Mouse (Mus musculus) lung, postnatal 10 days (tissue): ENCODE results near the gene Atp8b3.

Experiments used
- DNase-seq: peaks from one replicate; pipeline ENCODE4 v3.0.0; 2021

Atp8b3 gene

GRCm38 (mm10) chr10:80538710-80539394 lies at the start of gene Atp8b3:
Gene Atp8b3 (minus strand): TSS chr10:80539124.
- peak; percentile 96 for DNase-seq

- DNase-seq, result peak; percentile 73
Observed at GRCm38 (mm10) chr10:80587305-80587657, 48.4 kb upstream of the Atp8b3 start.

- no peak for DNase-seq
Observed at GRCm38 (mm10) chr10:80586407-80587304, 47.7 kb upstream of the Atp8b3 start.

- DNase-seq, result no peak
Observed at GRCm38 (mm10) chr10:80585581-80585980, 46.7 kb upstream of the Atp8b3 start.

GRCm38 (mm10) chr10:80584642-80585552 lies 46.0 kb upstream of the Atp8b3 start:
- DNase-seq, result no peak

GRCm38 (mm10) chr10:80584045-80584488 lies 45.1 kb upstream of the Atp8b3 start:
- DNase-seq, result no peak

GRCm38 (mm10) chr10:80583047-80583446 lies 44.1 kb upstream of the Atp8b3 start:
- DNase-seq, result no peak

GRCm38 (mm10) chr10:80578911-80579310 lies 40.0 kb upstream of the Atp8b3 start:
- DNase-seq, result peak; percentile 80

- DNase-seq, result peak; percentile 93
Observed at GRCm38 (mm10) chr10:80578131-80578750, 39.3 kb upstream of the Atp8b3 start.

- DNase-seq, result peak; percentile 99
Observed at GRCm38 (mm10) chr10:80577195-80578130, 38.5 kb upstream of the Atp8b3 start, which contains the start of gene Klf16. Gene Klf16 (minus strand): TSS chr10:80577321.

- DNase-seq, result peak; percentile 70
Observed at GRCm38 (mm10) chr10:80576351-80577194, 37.6 kb upstream of the Atp8b3 start.

GRCm38 (mm10) chr10:80575925-80576324 lies 37.0 kb upstream of the Atp8b3 start:
- DNase-seq, result no peak

- DNase-seq, result no peak
Observed at GRCm38 (mm10) chr10:80574896-80575295, 36.0 kb upstream of the Atp8b3 start.

GRCm38 (mm10) chr10:80573944-80574343 lies 35.0 kb upstream of the Atp8b3 start:
- DNase-seq, result no peak

GRCm38 (mm10) chr10:80572477-80572876 lies 33.6 kb upstream of the Atp8b3 start:
- DNase-seq, result no peak

- DNase-seq, result peak; percentile 68
Observed at GRCm38 (mm10) chr10:80570871-80571836, 32.2 kb upstream of the Atp8b3 start.

- no peak for DNase-seq
Observed at GRCm38 (mm10) chr10:80570419-80570818, 31.5 kb upstream of the Atp8b3 start.

GRCm38 (mm10) chr10:80569664-80570066 lies 30.7 kb upstream of the Atp8b3 start:
- peak; percentile 87 for DNase-seq

- DNase-seq, result no peak
Observed at GRCm38 (mm10) chr10:80568876-80569275, 30.0 kb upstream of the Atp8b3 start.
